14 mouse cellular contexts compared by ENCODE assay signal in the genomic region with DNA sequence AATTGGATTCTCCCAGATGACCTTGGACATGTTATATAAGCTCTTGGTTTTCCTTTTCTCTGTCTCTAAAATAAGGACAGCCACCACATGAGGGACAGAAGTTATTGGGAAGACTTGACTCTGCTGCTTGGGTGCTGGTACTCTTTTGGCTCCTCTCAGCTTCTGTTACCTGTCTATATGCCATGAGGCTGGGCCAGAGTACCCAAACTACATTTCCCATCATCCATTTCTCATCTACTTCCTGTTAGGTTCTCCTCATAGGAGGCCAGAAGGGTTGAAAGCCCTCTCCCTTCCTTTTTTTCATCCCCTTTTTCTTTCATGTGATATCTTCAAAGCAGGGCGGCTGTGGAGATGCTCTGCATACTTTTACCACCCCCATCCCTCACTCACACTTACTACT.
"Had no signal": no experiment of that assay in that cellular context is flagged by ENCODE, and none has a peak within 500 bp of the region (broad histone marks: within the 10 kb centered on the region; RNA-seq: fewer than 3 reads in every experiment).

No protein-coding gene starts in this region.

- H3K36me3 ChIP-seq: limb, embryonic 15.5 days; liver, embryonic 12.5 days; stomach, embryonic 15.5 days had no signal

- ATAC-seq: intestine, embryonic 16.5 days; liver, embryonic 12.5 days had no signal

- H3K27ac ChIP-seq: limb, embryonic 15.5 days; liver, embryonic 12.5 days; stomach, embryonic 15.5 days had no signal

- H3K4me1 ChIP-seq: limb, embryonic 15.5 days; liver, embryonic 12.5 days had no signal

- H3K27me3 ChIP-seq: limb, embryonic 15.5 days; stomach, embryonic 15.5 days had no signal

- H3K4me2 ChIP-seq: limb, embryonic 15.5 days; liver, embryonic 12.5 days; lung, embryonic 14.5 days; midbrain, embryonic 11.5 days; stomach, embryonic 15.5 days had no signal

- H3K4me3 ChIP-seq: limb, embryonic 15.5 days; liver, embryonic 12.5 days; myocyte; stomach, embryonic 15.5 days had no signal

- H3K9ac ChIP-seq: limb, embryonic 15.5 days; liver, embryonic 12.5 days; lung, embryonic 14.5 days; stomach, embryonic 15.5 days had no signal

- H3K9me3 ChIP-seq: limb, embryonic 15.5 days; liver, embryonic 12.5 days; stomach, embryonic 15.5 days had no signal

- DNase-seq: kidney, adult 2 months; kidney, postnatal 25 days; layer of hippocampus, adult 9-11 months; lung, embryonic 14.5 days; lung, postnatal 10 days; lung, postnatal 4 days; right cerebral cortex, postnatal 14 days; thymus, postnatal 4 days had no signal
